Mouse (Mus musculus) kidney, embryonic 16.5 days (tissue): Measurements from ENCODE around the gene Elob. TPM values are rescaled to one million over a fixed set of nuclear protein-coding genes. Genes with fewer than 3 reads are reported as not detected.
A peak's percentile ranks its signal among the peaks of the same experiment; 100 is the strongest.

Experiments used
- ATAC-seq: fragments of 200-750 bp; cut with Nextera tagmentation; 2 replicates; pipeline ENCODE4 v1.8.0; 2017; ENCODE audit warnings: moderate TSS enrichment; ENCODE audit not compliant: low FRiP score, low TSS enrichment
- H3K27ac ChIP-seq: fragments of 300-500 bp; sonication (generic); 2 replicates; pipeline ENCODE4 v1.5.1; 2014; ENCODE audit warnings: low read length
- H3K27me3 ChIP-seq: fragments of 300-500 bp; sonication (generic); 2 replicates; pipeline ENCODE4 v1.6.1; 2014; ENCODE audit warnings: low read length, control low read depth, mixed read lengths; ENCODE audit not compliant: insufficient read depth
- H3K36me3 ChIP-seq: fragments of 300-500 bp; sonication (generic); 2 replicates; pipeline ENCODE4 v1.6.1; 2014; ENCODE audit warnings: low read length, control low read depth, mixed read lengths; ENCODE audit not compliant: insufficient read depth
- H3K4me1 ChIP-seq: fragments of 300-500 bp; sonication (generic); 2 replicates; pipeline ENCODE4 v1.6.1; 2014; ENCODE audit warnings: low read length, control low read depth, mixed read lengths; ENCODE audit not compliant: insufficient read depth
- H3K4me2 ChIP-seq: fragments of 300-500 bp; sonication (generic); replicated peaks from 2 replicates; pipeline ENCODE4 v1.6.1; 2014; ENCODE audit warnings: low read depth, low read length
- H3K4me3 ChIP-seq: fragments of 300-500 bp; sonication (generic); 2 replicates; pipeline ENCODE4 v1.5.1; 2014; ENCODE audit warnings: mild to moderate bottlenecking, low read length
- H3K9ac ChIP-seq: fragments of 300-500 bp; sonication (generic); replicated peaks from 2 replicates; pipeline ENCODE4 v1.6.1; 2014; ENCODE audit warnings: low read length
- H3K9me3 ChIP-seq: fragments of 300-500 bp; sonication (generic); 2 replicates; pipeline ENCODE4 v1.6.1; 2016; ENCODE audit warnings: low read length, control low read depth
- WGBS: fragments of 180-500 bp; shearing (Covaris S2); extraction: QIAGEN DNeasy Blood & Tissue Kit; methylation state at CpG from one replicate; pipeline ENCODE4 v1.1.7; 2014; 5-methylcytosine and 5-hydroxymethylcytosine counted together
- polyA plus RNA-seq: library from polyadenylated mRNA; unstranded; fragments of >200 nt; fragmentation: Nextera tagmentation; extraction: Ambion mirVana; gene quantifications from 2 replicates; pipeline ENCODE4 v1.2.1, GENCODE M21; 2015

Gene Elob
- polyA plus RNA-seq, 1 experiment from 2014 or later = 954 TPM

DNA sequence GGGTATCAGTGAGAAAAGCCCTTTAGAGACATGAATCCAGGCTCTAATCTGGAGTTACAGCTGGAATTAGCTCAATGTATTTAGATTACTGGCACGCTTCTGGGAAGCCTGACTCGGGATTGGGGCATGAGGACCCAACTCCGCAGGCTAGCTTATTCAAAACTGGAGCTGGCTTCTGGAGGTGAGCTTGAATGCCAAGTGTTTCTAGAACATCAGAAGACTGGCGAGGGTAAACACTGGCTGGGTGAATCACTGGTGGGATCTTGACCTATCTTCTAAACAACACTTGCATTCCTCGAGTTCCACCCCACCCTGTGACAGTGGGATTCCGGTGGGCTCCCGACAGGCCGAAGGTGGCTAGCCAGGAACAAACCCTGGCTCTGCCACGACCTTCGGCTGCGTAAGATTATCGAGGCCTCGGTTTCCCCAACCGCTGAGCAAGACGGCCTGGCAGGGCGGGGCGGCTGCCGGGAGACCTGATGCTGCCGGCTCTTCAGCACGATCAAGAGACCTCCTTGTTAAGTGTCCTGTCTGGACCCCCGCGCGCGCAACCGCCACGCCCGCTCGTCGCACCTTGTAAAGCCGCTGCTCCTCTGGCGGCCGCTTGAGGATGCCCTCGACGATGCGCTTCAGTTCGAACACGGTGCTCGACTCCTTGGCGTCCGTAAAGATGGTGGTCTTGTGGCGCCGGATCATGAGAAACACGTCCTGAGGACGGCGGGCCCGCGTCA, 500 bp downstream of the Elob start:
- WGBS = under 1% methylated on average over 45 of the region's 47 CpGs

DNA sequence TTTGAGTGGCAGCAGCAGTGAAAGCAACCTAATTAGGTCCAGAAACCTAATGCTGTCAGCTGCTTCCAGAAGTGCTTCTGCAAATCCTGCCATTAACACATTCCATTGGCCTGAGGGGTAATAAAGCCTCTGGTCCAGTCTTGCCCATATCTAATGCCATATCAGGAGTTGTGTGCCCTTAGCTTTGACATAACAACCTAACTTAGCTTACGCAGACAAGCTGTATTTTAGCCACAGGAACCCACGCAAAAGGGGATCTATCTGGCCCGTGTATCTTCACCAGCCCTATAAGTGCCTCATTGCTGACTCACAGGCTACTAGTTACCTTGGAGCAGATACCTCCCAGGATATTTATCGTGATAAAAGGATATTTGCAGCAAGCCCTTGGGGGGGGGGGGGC, 3.3 kb downstream of the Elob start:
- no peak for ATAC-seq
- Histone ChIP-seq H3K4me3 (no peak overlapping the region), H3K36me3 (peaks cover 65% of the 10 kb centered on the region), H3K27me3 (no peaks in the 10 kb centered on the region), H3K4me1 (peaks cover 11% of the 10 kb centered on the region), H3K4me2 (no peak overlapping the region), H3K27ac (no peak overlapping the region), H3K9ac (no peak overlapping the region), H3K9me3 (no peaks in the 10 kb centered on the region)
- 85% methylated on average over 4 of the region's 4 CpGs for WGBS

More for the DNA sequence above, 500 bp downstream of the Elob start:
- Histone ChIP-seq H3K27me3 (0 out of 2 replicates have a peak, but pooled peaks cover 4% of the 10 kb centered on the region), H3K36me3 (peaks cover 38% of the 10 kb centered on the region), H3K27ac (peak overlapping the region; percentile 74), H3K4me3 (peak overlapping the region; percentile 90), H3K9ac (peak overlapping the region; percentile 87), H3K4me1 (peaks cover 11% of the 10 kb centered on the region), H3K9me3 (no peaks in the 10 kb centered on the region), H3K4me2 (peak overlapping the region; percentile 86)
- peak; percentile 83 for ATAC-seq

DNA sequence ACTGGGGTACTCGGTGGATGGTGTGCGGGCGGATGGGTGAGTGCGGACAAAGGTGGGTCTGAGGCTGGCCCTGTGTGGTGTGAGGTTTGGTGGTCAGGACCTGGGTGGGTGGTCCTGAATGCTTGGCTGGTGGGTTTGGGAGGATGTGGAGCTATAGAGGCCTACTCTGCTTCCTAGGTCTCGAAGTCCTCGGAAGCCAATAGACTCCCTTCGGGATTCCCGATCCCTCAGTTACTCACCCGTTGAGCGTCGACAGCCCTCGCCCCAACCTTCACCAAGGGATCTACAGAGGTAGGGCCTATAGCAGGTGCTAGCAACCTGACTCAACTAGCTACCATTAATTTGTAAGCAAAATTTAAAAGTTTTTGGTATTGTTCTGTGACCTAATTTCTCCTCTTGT, 5.3 kb downstream of the Elob start:
- WGBS = 93% methylated on average over 12 of the region's 12 CpGs
- no peak overlapping the region for H3K4me2 ChIP-seq
- no peak overlapping the region for H3K9ac ChIP-seq
- no peak overlapping the region for H3K4me3 ChIP-seq
- no peak for ATAC-seq
- H3K36me3 ChIP-seq = peaks cover 85% of the 10 kb centered on the region
- no peaks in the 10 kb centered on the region for H3K27me3 ChIP-seq
- peaks cover 11% of the 10 kb centered on the region for H3K4me1 ChIP-seq
- no peak overlapping the region for H3K27ac ChIP-seq
- peaks cover 16% of the 10 kb centered on the region for H3K9me3 ChIP-seq

DNA sequence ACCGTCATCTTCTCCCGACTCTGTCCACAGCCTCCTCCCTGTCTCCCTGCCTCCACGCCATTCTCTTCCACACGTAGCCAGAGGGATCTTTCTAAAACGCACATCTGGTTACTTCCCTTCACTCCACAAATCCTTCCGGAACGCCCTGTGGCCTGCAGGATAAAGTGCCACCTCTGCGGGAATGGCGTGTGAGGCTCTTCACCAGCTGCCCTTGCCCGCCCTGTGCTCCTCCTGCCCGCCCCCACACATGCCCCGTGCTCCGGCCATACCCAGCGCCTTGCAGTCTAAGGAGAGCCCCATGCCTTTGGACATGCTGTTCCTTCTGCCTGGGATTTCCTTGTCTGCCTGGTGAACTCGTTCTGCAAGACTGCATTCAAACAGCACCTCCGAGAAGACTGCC, 5.9 kb downstream of the Elob start:
- H3K4me1 ChIP-seq = peaks cover 10% of the 10 kb centered on the region
- peaks cover 91% of the 10 kb centered on the region for H3K36me3 ChIP-seq
- no peak for ATAC-seq
- no peaks in the 10 kb centered on the region for H3K27me3 ChIP-seq
- no peak overlapping the region for H3K9ac ChIP-seq
- H3K4me2 ChIP-seq = no peak overlapping the region
- H3K27ac ChIP-seq = no peak overlapping the region
- H3K9me3 ChIP-seq = peaks cover 22% of the 10 kb centered on the region
- 76% methylated on average over 16 of the region's 16 CpGs for WGBS
- H3K4me3 ChIP-seq = no peak overlapping the region

DNA sequence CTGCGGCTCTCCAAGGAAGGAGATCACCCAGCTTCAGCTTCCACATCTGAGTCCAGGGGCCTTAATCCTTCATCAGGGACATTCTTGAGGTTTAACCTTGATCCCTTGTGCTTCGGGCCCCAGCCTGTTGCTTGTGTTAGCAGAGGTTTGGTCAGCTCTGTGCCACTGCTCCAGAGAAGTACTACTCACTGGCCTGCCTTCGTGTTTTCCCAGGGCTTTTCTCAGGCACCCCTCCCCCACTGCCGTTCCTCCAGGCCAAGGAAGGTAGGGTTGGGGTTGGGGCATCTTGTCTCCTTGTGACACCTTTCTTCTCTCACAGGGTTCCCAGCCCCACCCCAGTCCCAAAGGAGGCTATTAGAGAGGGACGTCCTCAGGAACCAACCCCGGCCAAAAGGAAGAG, 6.8 kb downstream of the Elob start:
- Histone ChIP-seq H3K27me3 (no peaks in the 10 kb centered on the region), H3K9ac (no peak overlapping the region), H3K4me1 (peaks cover under 1% of the 10 kb centered on the region; the same call in 1 of the 2 replicates), H3K4me3 (no peak overlapping the region), H3K9me3 (peaks cover 31% of the 10 kb centered on the region), H3K36me3 (peaks cover 96% of the 10 kb centered on the region), H3K27ac (no peak overlapping the region), H3K4me2 (no peak overlapping the region)
- 81% methylated on average over 6 of the region's 6 CpGs for WGBS
- ATAC-seq = no peak

DNA sequence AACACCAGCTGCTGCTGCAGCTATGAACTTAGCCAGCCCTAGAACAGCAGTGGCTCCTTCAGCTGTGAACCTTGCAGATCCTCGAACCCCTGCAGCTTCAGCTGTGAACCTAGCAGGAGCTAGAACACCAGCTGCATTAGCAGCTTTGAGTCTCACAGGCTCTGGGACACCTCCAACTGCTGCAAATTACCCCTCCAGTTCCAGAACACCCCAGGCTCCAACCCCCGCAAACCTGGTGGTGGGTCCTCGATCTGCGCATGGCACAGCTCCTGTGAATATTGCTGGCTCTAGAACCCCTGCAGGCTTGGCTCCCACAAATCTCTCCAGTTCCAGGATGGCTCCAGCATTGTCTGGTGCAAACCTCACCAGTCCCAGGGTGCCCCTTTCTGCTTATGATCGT, 8.2 kb downstream of the Elob start:
- H3K9me3 ChIP-seq = peaks cover 45% of the 10 kb centered on the region
- no peaks in the 10 kb centered on the region for H3K27me3 ChIP-seq
- H3K4me2 ChIP-seq = no peak overlapping the region
- no peak overlapping the region for H3K27ac ChIP-seq
- no peak overlapping the region for H3K4me3 ChIP-seq
- no peak overlapping the region for H3K9ac ChIP-seq
- 96% methylated on average over 5 of the region's 5 CpGs for WGBS
- peaks cover 99% of the 10 kb centered on the region for H3K36me3 ChIP-seq
- no peak for ATAC-seq
- H3K4me1 ChIP-seq = no peaks in the 10 kb centered on the region

DNA sequence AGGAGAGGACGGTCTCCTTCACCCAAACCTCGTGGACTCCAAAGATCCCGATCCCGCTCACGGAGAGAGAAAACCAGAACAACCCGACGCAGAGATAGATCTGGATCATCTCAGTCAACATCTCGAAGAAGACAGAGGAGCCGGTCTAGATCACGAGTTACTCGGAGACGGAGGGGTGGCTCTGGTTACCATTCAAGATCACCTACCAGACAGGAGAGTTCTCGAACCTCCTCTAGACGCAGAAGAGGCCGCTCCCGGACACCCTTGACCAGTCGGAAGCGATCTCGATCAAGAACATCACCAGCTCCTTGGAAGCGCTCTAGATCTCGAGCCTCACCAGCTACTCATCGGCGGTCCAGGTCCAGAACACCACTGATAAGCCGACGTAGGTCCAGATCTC, 9.7 kb downstream of the Elob start:
- Histone ChIP-seq H3K4me1 (no peaks in the 10 kb centered on the region), H3K27me3 (no peaks in the 10 kb centered on the region), H3K9ac (no peak overlapping the region), H3K36me3 (peaks cover 97% of the 10 kb centered on the region), H3K9me3 (peaks cover 53% of the 10 kb centered on the region), H3K4me3 (no peak overlapping the region), H3K4me2 (no peak overlapping the region), H3K27ac (no peak overlapping the region)
- 98% methylated on average over 25 of the region's 25 CpGs for WGBS
- ATAC-seq = no peak

DNA sequence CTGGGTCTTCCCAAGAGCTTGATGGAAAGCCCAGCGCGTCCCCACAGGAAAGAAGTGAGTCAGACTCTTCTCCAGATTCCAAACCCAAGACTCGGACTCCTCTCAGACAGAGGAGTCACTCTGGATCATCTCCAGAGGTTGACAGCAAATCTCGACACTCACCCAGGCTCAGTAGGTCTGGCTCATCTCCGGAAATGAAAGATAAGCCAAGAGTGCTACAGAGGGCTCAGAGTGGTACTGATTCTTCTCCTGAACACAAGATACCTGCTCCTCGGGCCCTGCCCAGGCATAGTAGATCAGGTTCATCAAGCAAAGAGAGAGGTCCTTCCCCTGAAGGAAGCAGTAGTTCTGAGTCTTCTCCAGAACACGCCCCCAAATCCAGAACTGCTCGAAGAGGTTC, 10.4 kb downstream of the Elob start:
- over 99% methylated on average over 8 of the region's 8 CpGs for WGBS
- ATAC-seq = no peak
- no peak overlapping the region for H3K4me2 ChIP-seq

DNA sequence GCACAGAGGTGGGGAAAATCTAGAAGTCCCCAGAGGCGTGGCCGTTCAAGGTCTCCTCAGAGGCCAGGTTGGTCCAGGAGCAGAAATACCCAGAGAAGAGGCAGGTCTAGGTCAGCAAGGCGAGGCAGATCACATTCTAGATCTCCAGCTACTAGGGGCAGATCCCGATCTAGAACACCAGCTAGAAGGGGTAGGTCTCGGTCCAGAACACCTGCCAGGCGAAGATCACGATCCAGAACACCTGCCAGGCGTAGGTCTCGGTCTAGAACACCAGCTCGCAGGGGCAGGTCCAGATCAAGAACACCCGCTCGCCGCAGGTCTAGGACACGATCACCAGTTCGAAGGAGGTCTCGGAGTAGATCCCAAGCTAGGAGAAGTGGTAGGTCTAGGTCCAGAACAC, 13.3 kb downstream of the Elob start:
- H3K4me2 ChIP-seq = no peak overlapping the region
- H3K27ac ChIP-seq = no peak overlapping the region
- WGBS = 98% methylated on average over 16 of the region's 16 CpGs
- no peaks in the 10 kb centered on the region for H3K27me3 ChIP-seq
- peaks cover 53% of the 10 kb centered on the region for H3K9me3 ChIP-seq
- H3K9ac ChIP-seq = no peak overlapping the region
- no peaks in the 10 kb centered on the region for H3K4me1 ChIP-seq
- no peak overlapping the region for H3K4me3 ChIP-seq
- H3K36me3 ChIP-seq = peaks cover 87% of the 10 kb centered on the region
- ATAC-seq = no peak

More for the DNA sequence above, 10.4 kb downstream of the Elob start:
- H3K4me3 ChIP-seq = no peak overlapping the region
- peaks cover 53% of the 10 kb centered on the region for H3K9me3 ChIP-seq
- no peaks in the 10 kb centered on the region for H3K27me3 ChIP-seq
- H3K36me3 ChIP-seq = peaks cover 96% of the 10 kb centered on the region
- H3K9ac ChIP-seq = no peak overlapping the region
- no peak overlapping the region for H3K27ac ChIP-seq
- no peaks in the 10 kb centered on the region for H3K4me1 ChIP-seq

DNA sequence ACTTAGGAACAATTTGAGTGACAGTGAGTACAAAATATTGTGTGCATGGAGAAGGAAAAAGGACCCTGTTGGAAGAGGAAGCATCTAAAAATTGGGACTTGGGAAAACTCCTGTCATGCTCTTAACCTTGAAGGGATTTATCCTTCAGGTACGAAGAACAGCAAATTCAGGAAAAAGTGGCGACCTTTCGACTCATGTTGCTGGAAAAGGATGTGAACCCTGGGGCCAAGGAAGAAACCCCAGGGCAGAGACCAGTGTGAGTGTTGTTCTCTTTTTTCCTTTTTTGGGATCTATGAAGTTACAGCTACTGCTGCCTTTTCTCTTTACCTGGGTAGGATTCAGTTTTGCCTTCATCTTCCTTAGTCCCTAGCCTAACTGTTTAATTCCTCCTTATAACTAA, 21.0 kb downstream of the Elob start:
- 81% methylated on average over 3 of the region's 3 CpGs for WGBS
- no peaks in the 10 kb centered on the region for H3K9me3 ChIP-seq
- no peaks in the 10 kb centered on the region for H3K27me3 ChIP-seq
- H3K27ac ChIP-seq = no peak overlapping the region
- peaks cover 45% of the 10 kb centered on the region for H3K36me3 ChIP-seq
- H3K4me3 ChIP-seq = no peak overlapping the region
- H3K9ac ChIP-seq = no peak overlapping the region
- no peak for ATAC-seq
- no peak overlapping the region for H3K4me2 ChIP-seq
- H3K4me1 ChIP-seq = peaks cover 31% of the 10 kb centered on the region
